Mouse (Mus musculus): ENCODE measurements around the gene Ttc28.

GRCm38 (mm10) chr5:111025476-111025875 lies 145.9 kb downstream of the Ttc28 start:
- no peak for TF ChIP-seq CTCF (IDR thresholded peaks at IDR 0.05; ENCODE audit: low read depth)
- no peak for TF ChIP-seq EP300 (IDR thresholded peaks at IDR 0.05; ENCODE audit: low read depth)
